Mouse (Mus musculus) limb, embryonic 13.5 days (tissue): ENCODE data around the gene Prokr1. TPM values are rescaled to one million over a fixed set of nuclear protein-coding genes. Genes with fewer than 3 reads are reported as not detected.
A peak's percentile ranks its signal among the peaks of the same experiment; 100 is the strongest.

Experiments
- ATAC-seq: fragments of 200-750 bp; cut with Nextera tagmentation; 2 replicates; pipeline ENCODE4 v1.8.0; 2017; ENCODE audit warnings: low read depth, moderate number of reproducible peaks, moderate TSS enrichment; ENCODE audit not compliant: low FRiP score
- H3K27ac ChIP-seq: fragments of 300-500 bp; sonication (generic); 2 replicates; pipeline ENCODE4 v1.5.1; 2015; ENCODE audit warnings: inconsistent platforms, mild to moderate bottlenecking, moderate library complexity
- H3K27me3 ChIP-seq: fragments of 300-500 bp; sonication (generic); 2 replicates; pipeline ENCODE4 v1.6.1; 2015; ENCODE audit warnings: mild to moderate bottlenecking, inconsistent platforms
- H3K36me3 ChIP-seq: fragments of 300-500 bp; sonication (generic); 2 replicates; pipeline ENCODE4 v1.6.1; 2015; ENCODE audit warnings: inconsistent platforms, mild to moderate bottlenecking, moderate library complexity
- H3K4me1 ChIP-seq: fragments of 300-500 bp; sonication (generic); 2 replicates; pipeline ENCODE4 v1.6.1; 2015; ENCODE audit warnings: inconsistent platforms
- H3K4me2 ChIP-seq: fragments of 300-500 bp; sonication (generic); replicated peaks from 2 replicates; pipeline ENCODE4 v1.6.1; 2015; ENCODE audit warnings: inconsistent platforms, mild to moderate bottlenecking, moderate library complexity
- H3K4me3 ChIP-seq: fragments of 300-500 bp; sonication (generic); 2 replicates; pipeline ENCODE4 v1.5.1; 2015; ENCODE audit warnings: moderate library complexity, mild to moderate bottlenecking, inconsistent platforms
- H3K9ac ChIP-seq: fragments of 300-500 bp; sonication (generic); 2 replicates; pipeline ENCODE4 v1.6.1; 2015; ENCODE audit warnings: mild to moderate bottlenecking, inconsistent platforms
- H3K9me3 ChIP-seq: fragments of 300-500 bp; sonication (generic); 2 replicates; pipeline ENCODE4 v1.6.1; 2016; ENCODE audit warnings: inconsistent platforms
- WGBS: fragments of 180-500 bp; shearing (Covaris S2); methylation state at CpG from one replicate; pipeline ENCODE4 v1.1.7; 2015; 5-methylcytosine and 5-hydroxymethylcytosine counted together
- polyA plus RNA-seq: library from polyadenylated mRNA; unstranded; fragments of >200 nt; fragmentation: Nextera tagmentation; extraction: Ambion mirVana; gene quantifications from 2 replicates; pipeline ENCODE4 v1.2.1, GENCODE M21; 2015

Prokr1 gene
- polyA plus RNA-seq, 1 experiment from 2014 or later: 4.6 TPM

- H3K9ac ChIP-seq: no peak overlapping the region
- peaks cover 6% of the 10 kb centered on the region; the same call in 1 of the 2 replicates for H3K9me3 ChIP-seq
- WGBS: 53% methylated on average over 5 of the region's 5 CpGs
- H3K27me3 ChIP-seq: no peaks in the 10 kb centered on the region
- H3K4me1 ChIP-seq: no peaks in the 10 kb centered on the region
- H3K27ac ChIP-seq: no peak overlapping the region
- ATAC-seq: no peak
- no peak overlapping the region for H3K4me3 ChIP-seq
- H3K4me2 ChIP-seq: no peak overlapping the region
- no peaks in the 10 kb centered on the region for H3K36me3 ChIP-seq
These were observed 25.4 kb downstream of the Prokr1 start for GRCm38 (mm10) chr6:87565166-87565565.

- H3K27me3 ChIP-seq: no peaks in the 10 kb centered on the region
- no peak overlapping the region for H3K27ac ChIP-seq
- H3K9me3 ChIP-seq: peaks cover 6% of the 10 kb centered on the region; the same call in 1 of the 2 replicates
- H3K4me2 ChIP-seq: no peak overlapping the region
- no peak for ATAC-seq
- H3K4me1 ChIP-seq: no peaks in the 10 kb centered on the region
- no peak overlapping the region for H3K9ac ChIP-seq
- no peaks in the 10 kb centered on the region for H3K36me3 ChIP-seq
- no peak overlapping the region for H3K4me3 ChIP-seq
- 92% methylated on average over 4 of the region's 4 CpGs for WGBS
These were observed 26.2 kb downstream of the Prokr1 start for GRCm38 (mm10) chr6:87564356-87564755.

- Histone ChIP-seq H3K9ac (no peak overlapping the region), H3K4me1 (no peaks in the 10 kb centered on the region), H3K9me3 (no peaks in the 10 kb centered on the region), H3K4me2 (no peak overlapping the region), H3K27ac (no peak overlapping the region), H3K36me3 (no peaks in the 10 kb centered on the region), H3K27me3 (no peaks in the 10 kb centered on the region), H3K4me3 (no peak overlapping the region)
- ATAC-seq: no peak
- WGBS: 79% methylated on average over 3 of the region's 3 CpGs
These were observed 36.8 kb downstream of the Prokr1 start for GRCm38 (mm10) chr6:87553724-87554123.

DNA sequence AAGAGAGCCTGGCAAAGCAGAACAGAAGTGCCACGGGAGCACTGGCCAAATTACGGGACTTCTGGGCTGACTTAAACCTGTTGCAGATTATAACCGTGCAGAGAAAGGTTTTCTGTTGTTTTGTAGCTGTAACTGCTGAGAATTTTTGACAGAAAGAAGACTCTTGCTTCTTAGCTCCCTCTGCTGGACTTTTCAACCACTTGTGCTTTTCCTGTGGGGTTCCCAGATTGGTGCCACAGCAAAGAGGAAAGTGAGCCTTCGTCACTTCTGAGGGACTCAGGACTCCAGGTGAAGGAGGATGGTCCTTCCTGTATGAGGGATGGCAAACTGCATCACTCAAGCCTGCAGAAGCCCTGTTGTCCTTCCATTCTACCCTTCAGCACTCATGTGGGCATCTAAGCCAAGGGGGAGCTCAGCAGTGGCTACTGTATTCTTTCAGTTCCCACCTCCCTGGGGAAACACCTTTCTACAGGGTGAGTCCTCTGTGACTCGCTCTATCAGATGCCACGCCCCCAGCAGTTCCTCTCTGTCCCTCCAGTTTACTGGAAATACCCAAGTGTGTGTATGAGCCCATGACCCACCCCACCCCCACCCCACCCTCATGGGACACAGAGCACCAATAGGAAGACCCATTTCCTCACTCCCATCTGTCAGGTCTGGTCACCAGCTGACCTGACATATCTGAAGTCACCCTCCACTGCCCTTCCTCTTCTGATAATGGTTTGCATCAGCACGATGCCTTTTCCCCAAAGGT is 38.3 kb downstream of the Prokr1 start:
- WGBS: 58% methylated on average over 7 of the region's 7 CpGs
- Histone ChIP-seq H3K4me1 (no peaks in the 10 kb centered on the region), H3K27ac (no peak overlapping the region), H3K36me3 (no peaks in the 10 kb centered on the region), H3K9me3 (no peaks in the 10 kb centered on the region), H3K9ac (no peak overlapping the region), H3K4me3 (no peak overlapping the region), H3K4me2 (no peak overlapping the region), H3K27me3 (no peaks in the 10 kb centered on the region)
- no peak for ATAC-seq

DNA sequence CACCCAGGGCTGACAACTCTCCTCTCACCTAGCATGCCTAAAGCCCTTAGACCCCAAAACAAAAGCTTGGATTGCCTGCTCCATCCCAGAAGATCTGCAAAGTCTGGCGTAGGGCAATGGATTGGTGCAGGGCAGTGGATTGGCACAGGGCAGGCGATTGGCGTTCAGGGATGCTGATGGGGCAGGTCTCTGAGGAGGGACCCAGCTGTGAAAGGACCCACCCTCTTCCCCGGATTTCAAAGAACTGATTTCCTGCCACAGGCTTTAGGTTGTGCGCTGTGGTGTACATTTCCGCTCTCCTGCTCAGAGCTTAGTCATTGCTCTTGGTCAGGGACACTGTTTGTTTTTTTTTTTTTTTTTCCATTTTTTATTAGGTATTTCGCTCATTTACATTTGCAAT is 42.7 kb downstream of the Prokr1 start:
- WGBS: 84% methylated on average over 7 of the region's 7 CpGs
- Histone ChIP-seq H3K9me3 (peaks cover 8% of the 10 kb centered on the region; the same call in 1 of the 2 replicates), H3K9ac (no peak overlapping the region), H3K4me3 (no peak overlapping the region), H3K4me1 (peaks cover 10% of the 10 kb centered on the region; the same call in 1 of the 2 replicates), H3K27me3 (no peaks in the 10 kb centered on the region), H3K36me3 (no peaks in the 10 kb centered on the region), H3K27ac (no peak overlapping the region), H3K4me2 (no peak overlapping the region)
- no peak for ATAC-seq

DNA sequence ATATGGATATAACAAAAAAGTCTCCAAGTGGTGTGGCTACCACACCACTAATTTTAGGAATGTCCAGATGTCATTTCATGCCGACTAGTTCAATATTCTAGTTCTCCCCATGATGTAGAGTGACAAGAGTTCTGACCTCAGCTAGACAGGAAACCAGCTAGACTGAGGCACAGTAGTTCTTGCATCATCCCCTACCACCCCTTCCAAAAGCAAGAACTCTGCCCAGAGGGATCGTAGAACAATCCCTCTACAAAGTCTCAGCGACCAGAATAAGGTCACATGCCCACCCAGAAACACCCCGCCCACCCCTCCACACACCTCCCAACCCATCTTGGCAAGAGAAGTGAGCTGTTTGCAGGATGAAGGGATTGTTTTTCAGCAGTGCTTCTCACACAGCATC is 43.1 kb downstream of the Prokr1 start:
- Histone ChIP-seq H3K36me3 (no peaks in the 10 kb centered on the region), H3K4me3 (no peak overlapping the region), H3K27ac (no peak overlapping the region), H3K9ac (no peak overlapping the region), H3K27me3 (no peaks in the 10 kb centered on the region), H3K9me3 (peaks cover 8% of the 10 kb centered on the region; the same call in 1 of the 2 replicates), H3K4me2 (no peak overlapping the region), H3K4me1 (peaks cover 10% of the 10 kb centered on the region; the same call in 1 of the 2 replicates)
- no peak for ATAC-seq
- WGBS: 77% methylated on average over 4 of the region's 4 CpGs

GRCm38 (mm10) chr6:87545331-87546217 is 45.0 kb downstream of the Prokr1 start:
- no peak overlapping the region for H3K4me3 ChIP-seq
- H3K4me2 ChIP-seq: no peak overlapping the region
- no peaks in the 10 kb centered on the region for H3K36me3 ChIP-seq
- H3K4me1 ChIP-seq: peaks cover 10% of the 10 kb centered on the region; the same call in 1 of the 2 replicates
- 21% methylated on average over 1 of the region's 1 CpGs for WGBS
- no peak overlapping the region for H3K9ac ChIP-seq
- H3K9me3 ChIP-seq: peaks cover 8% of the 10 kb centered on the region; the same call in 1 of the 2 replicates
- no peaks in the 10 kb centered on the region for H3K27me3 ChIP-seq
- H3K27ac ChIP-seq: 0 out of 2 replicates have a peak overlapping the region, but pooled peaks have one; percentile 7
- no peak for ATAC-seq

DNA sequence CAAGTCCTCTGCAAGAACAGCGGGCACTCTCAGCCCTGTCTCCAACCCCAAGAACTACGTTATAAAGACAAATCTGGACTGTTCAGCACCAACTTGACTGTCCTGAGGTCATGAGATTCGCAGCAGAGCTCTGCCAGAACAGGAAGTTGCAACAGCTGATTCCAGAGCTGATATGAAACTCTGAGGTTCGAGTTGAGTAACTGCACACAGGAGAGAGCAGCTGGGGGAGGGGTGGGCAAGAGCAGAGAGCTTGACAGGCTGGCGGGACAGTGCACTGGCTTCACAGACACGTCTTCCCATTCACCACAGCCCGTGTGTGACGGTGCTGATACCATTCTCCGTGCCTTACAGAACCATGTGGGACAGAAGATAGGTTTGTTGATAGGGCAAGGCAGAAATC is 48.5 kb downstream of the Prokr1 start:
- no peak overlapping the region for H3K4me2 ChIP-seq
- H3K27ac ChIP-seq: no peak overlapping the region
- 71% methylated on average over 9 of the region's 9 CpGs for WGBS
- no peak overlapping the region for H3K9ac ChIP-seq
- no peaks in the 10 kb centered on the region; the same call in 1 of the 2 replicates for H3K27me3 ChIP-seq
- H3K9me3 ChIP-seq: peaks cover 8% of the 10 kb centered on the region; the same call in 1 of the 2 replicates
- peaks cover 10% of the 10 kb centered on the region; the same call in 1 of the 2 replicates for H3K4me1 ChIP-seq
- ATAC-seq: no peak
- no peaks in the 10 kb centered on the region for H3K36me3 ChIP-seq
- no peak overlapping the region for H3K4me3 ChIP-seq

GRCm38 (mm10) chr6:87541171-87541571 is 49.4 kb downstream of the Prokr1 start:
- H3K27me3 ChIP-seq: no peaks in the 10 kb centered on the region; the same call in 1 of the 2 replicates
- peaks cover under 1% of the 10 kb centered on the region; the same call in 1 of the 2 replicates for H3K9me3 ChIP-seq
- ATAC-seq: no peak

DNA sequence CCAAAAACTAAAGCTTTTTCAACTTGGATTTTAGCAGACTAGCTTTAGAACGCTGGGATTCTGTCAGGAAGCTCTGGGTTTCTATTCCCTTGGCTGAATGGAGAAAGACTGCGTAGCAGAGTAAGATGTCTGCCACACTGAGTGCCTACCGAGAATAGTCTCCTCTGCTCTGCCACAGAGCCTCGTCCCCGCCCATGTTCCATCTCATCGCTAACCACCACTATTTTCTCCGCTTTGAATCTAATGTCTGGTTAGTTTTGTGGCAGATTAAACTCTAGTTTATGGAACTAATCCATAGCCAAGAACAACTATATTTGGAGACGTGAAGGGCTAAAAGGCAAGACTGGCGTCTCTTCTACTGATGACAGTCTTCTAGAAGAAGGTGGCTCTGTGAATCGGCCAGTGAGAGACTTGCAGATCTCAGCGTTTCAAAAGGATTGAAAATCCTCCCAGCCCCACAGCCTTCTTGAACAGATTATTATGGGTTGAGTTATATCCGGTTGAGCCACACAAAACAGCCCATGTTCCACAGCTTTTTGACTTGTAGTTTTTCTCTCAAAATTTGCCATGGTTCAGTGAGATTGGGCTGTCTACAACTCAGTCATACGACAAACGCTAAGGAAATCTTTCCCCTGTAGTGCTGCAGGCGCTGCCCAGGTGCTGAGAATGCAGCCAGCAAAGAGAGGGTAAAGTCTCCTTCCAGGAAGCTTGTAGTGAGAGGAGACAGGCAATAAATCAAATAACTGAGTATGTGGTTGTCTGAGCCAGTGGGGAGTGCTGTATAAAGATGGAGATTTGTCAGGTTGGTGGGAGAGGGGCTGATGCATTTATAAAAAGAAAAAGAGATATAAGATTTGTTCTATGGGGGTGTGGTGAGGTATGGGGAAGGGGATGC is 51.9 kb downstream of the Prokr1 start:
- Histone ChIP-seq H3K4me2 (no peak overlapping the region), H3K27ac (no peak overlapping the region), H3K9me3 (no peaks in the 10 kb centered on the region), H3K27me3 (no peaks in the 10 kb centered on the region; the same call in 1 of the 2 replicates), H3K4me1 (peaks cover 1% of the 10 kb centered on the region), H3K36me3 (no peaks in the 10 kb centered on the region), H3K9ac (no peak overlapping the region), H3K4me3 (no peak overlapping the region)
- 79% methylated on average over 15 of the region's 15 CpGs for WGBS
- ATAC-seq: no peak

More at GRCm38 (mm10) chr6:87541171-87541571, 49.4 kb downstream of the Prokr1 start:
- no peak overlapping the region for H3K4me3 ChIP-seq
- H3K27ac ChIP-seq: no peak overlapping the region
- H3K4me1 ChIP-seq: peaks cover 10% of the 10 kb centered on the region; the same call in 1 of the 2 replicates
- H3K4me2 ChIP-seq: no peak overlapping the region
- H3K9ac ChIP-seq: no peak overlapping the region
- 79% methylated on average over 6 of the region's 6 CpGs for WGBS
- no peaks in the 10 kb centered on the region for H3K36me3 ChIP-seq

DNA sequence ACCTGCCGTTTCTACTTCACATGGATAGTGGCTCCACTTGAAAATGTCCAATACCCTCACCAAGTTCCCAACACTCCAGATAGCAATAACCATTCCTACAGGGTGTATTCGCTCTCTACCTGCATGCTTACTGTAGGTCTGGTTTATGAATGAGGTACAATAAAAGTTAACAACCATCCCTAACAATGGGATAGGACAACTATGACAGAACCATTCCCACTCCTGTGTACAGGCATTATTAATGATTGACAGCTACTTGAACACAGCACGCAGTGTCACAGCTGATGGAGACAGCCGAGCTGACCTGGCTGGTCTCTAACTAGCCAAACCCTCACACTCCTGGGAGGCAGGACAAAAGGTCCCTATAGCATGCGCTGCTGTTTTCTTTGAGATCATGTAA is 52.9 kb downstream of the Prokr1 start:
- Histone ChIP-seq H3K27ac (no peak overlapping the region), H3K36me3 (no peaks in the 10 kb centered on the region), H3K4me3 (no peak overlapping the region), H3K4me2 (no peak overlapping the region), H3K27me3 (no peaks in the 10 kb centered on the region; the same call in 1 of the 2 replicates), H3K9me3 (no peaks in the 10 kb centered on the region), H3K9ac (no peak overlapping the region), H3K4me1 (peaks cover 10% of the 10 kb centered on the region)
- WGBS: 69% methylated on average over 5 of the region's 5 CpGs
- ATAC-seq: no peak
